Mouse (Mus musculus): ENCODE measurements around the gene Prkcb.
A peak's percentile ranks its signal among the peaks of the same experiment; 100 is the strongest.

The Prkcb gene

GRCm38 (mm10) chr7:122376845-122377244, 88.3 kb downstream of the Prkcb start:
- no peak for DNase-seq

DNA sequence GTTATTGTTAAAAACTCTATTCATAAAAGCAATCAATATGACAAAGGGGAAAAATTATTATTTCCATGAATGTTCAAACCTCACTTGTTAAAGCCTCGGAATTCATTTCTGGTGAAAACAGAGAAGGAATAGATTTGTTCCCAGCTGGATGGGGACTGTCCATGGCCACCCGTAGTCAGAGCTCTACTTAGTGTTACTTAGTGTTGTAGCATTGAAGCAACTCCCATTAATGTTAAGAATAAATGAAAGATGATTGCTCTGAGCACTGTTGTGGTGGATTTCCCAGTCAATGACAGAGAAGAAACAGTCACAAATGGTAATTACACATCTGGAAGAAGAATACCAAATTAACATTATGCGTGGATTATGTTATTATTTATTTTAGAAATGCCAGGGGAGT, 89.4 kb downstream of the Prkcb start:
- DNase-seq: no peak

- DNase-seq: peak; percentile 32
Measured at GRCm38 (mm10) chr7:122378473-122378872, 89.9 kb downstream of the Prkcb start.

DNA sequence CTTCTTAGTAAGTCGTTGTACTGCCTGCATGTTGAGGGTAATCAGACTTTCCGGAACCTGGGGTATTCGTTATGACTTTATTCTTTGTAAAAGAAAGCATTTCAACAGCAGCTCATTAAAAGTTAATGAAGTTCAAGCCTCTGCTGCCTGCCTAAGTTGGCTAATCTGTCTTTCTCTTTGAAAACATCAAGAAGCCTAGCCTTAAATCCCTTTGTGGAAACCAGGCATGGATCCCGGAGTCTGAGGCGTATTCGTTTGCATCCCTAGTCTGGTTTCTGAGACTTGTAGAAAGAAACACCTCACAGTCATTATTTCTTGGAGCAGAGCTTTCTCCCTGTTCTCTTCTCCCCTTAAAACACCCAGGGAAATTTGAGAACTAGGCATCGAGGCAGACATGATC, 90.7 kb downstream of the Prkcb start:
- no peak for DNase-seq

GRCm38 (mm10) chr7:122380336-122381130, 92.0 kb downstream of the Prkcb start:
- DNase-seq: no peak

- no peak for DNase-seq
Measured at GRCm38 (mm10) chr7:122381560-122381959, 93.0 kb downstream of the Prkcb start.

DNA sequence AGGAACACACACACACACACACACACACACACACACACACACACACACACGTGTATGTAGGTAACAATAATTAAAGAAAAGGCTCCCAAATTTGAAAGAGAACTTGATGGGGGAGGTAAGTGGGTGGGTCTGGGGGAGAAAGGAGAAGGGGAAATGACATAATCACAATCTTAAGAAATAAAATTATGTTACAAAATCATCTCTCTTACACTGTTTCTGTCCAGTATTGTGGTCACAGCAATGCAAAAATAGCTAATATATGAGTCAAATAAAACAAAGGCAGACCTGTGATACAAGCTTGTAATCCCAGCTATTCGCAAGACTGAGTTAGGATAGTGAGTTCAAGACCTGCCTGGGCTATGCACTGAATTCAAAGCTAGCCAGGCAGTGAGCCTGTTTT, 94.7 kb downstream of the Prkcb start:
- no peak for DNase-seq

DNA sequence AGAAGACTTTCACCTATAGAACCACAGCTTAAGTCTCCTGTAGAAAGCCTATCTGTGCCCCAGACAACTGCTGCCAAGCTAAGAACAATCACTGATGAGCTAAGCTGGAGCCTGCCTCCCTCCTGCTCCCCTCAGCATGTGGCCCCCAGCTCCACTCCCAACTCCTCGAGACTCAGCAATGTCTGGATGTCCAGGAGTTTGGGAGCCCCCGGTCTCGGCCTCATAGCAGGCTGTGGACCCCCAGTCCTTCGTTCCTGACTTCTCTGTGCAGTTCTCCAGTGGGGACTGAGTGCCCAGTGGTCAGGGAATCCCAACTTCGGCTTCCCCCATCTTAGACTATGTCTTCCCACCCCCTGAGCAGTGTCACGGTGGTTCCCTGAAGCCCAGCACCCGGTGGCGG, 96.3 kb downstream of the Prkcb start:
- DNase-seq: no peak

DNA sequence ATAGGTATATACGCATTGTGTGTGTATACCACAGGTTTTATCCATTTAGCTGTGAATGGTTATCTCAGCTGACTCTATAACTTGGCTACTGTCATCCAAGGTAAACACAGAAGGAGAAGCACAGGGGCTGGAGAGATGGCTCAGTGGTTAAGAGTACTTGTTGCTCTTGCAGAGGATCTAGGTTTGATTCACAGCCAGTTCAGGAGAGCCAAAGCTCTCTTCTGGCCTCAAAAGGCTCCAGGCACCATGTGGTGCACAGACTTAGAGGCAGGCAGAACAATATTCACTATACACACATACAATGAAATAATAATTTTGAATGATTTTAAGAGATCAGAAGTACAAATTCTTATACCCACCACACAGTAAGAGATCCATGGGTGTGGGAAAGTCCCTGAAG, 98.0 kb downstream of the Prkcb start:
- DNase-seq: no peak

DNA sequence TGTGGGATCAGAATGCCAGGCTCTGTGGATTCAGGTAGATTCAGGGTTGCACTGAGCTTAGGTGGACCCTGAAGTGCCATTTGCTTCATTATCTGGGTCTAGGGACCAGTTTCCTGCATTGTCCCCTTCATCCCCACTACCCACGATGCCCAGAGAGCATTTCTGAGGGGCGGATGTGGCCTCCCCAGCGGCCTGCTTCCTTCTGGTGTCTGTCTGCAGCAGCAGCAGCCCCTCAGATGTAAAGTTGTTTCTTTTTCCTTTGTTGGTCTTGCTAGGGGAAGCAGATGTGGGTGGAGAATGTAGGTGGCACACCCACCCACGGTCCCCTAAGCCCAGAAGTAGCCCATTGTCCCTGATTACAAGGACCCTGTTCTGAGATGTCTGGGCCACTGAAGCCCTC, 99.3 kb downstream of the Prkcb start:
- no peak for DNase-seq

GRCm38 (mm10) chr7:122388858-122389257, 100.3 kb downstream of the Prkcb start:
- no peak for DNase-seq

DNA sequence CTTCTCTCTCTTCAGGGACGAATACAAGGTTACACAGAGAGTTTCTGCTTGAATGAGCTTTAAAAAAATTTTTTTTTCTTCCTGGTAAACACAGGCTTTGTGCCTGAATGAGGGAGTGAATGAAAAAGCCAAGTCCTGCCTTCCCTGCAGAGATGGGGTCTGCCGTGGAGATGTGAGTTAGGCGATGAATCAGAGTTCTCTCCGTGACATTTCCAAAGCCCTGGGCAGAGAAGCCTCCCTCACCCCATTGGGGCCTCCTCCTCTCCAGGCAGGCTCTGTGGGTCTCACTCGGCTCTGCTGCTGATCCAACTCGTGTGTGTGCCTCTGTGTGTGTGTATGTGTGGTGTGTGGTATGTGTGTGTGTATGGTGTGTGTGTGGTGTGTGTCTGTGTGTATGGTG, 101.1 kb downstream of the Prkcb start:
- DNase-seq: no peak

- no peak for DNase-seq
Measured at GRCm38 (mm10) chr7:122390200-122390599, 101.6 kb downstream of the Prkcb start.

DNA sequence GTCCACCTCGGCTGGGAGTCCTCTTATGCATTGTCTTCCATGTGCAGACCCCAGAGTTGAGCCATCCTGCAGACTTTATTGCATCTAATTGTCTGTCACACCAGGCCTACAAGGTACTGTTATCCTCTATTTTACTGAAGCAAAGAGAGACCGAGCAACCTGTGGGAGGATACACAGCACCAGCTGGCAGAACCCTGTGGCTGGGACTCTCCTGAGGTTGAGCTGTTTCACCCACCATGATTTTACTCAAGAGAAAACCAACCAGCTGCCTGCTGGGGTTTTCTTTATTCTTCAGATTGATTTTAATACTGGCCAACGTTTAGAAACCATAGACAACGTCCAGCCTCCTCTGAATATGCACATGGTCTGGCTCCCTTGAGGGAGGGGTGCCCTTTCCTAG, 102.1 kb downstream of the Prkcb start:
- no peak for DNase-seq

DNA sequence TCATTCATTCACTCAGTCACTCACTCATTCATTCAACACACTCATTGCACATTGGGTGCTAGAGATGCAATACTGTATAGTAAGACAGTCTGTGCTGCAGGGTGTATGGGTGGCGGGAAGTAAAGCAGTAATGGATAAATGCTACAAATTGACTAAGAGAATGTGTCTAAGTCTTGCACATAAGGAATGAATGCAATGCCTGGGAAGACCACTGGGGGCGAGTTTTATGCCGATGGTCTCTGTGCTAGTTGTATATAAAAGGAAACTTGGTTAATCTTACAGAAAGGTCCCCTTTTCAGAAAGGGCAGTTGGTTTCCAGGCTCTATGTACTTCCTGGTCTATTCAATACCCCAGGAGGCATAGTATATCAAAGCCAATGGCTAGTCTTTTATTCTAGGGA, 102.8 kb downstream of the Prkcb start:
- DNase-seq: no peak

DNA sequence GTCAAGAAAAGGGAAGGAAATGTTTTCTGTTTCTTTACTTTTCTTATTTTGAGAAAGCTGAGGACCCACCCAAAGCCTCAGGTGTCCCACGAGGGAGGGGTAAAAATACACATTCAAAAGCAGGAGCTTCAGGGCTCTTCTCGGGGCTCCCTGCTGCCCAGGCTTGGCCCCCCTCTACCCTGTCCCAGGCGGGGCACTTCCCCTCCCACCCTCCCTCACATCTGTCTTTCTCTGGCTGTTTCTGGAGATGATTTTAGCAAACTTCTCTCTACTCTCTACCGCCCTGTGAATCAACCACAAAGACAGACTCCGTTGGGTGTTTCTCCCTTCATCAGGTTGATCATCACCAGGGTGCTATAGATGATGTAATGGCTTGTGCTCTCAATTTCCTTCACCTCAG, 105.4 kb downstream of the Prkcb start:
- DNase-seq: no peak

- DNase-seq: no peak
Measured at GRCm38 (mm10) chr7:122395159-122395975, 106.8 kb downstream of the Prkcb start.

GRCm38 (mm10) chr7:122395976-122396315, 107.4 kb downstream of the Prkcb start:
- no peak for DNase-seq

DNA sequence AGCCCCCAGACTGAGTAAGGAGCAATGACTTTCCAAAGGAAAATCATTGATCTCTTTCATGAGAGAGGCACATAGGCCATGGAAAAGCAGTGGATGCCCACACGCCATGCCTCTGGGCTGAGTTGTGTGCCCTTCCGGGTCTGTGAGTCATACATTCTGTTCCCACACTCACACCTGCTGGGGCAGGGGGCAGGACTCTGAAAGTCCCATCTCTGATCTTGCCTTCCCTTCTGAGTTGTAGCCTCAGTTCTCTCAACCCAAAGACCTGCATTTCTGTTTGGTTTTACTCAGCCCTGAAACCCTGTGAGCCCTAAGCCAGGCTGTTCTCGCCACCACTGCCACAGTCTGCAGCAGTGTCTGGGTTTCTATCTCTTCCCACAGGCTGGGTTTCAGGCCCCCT, 109.1 kb downstream of the Prkcb start:
- no peak for DNase-seq

DNA sequence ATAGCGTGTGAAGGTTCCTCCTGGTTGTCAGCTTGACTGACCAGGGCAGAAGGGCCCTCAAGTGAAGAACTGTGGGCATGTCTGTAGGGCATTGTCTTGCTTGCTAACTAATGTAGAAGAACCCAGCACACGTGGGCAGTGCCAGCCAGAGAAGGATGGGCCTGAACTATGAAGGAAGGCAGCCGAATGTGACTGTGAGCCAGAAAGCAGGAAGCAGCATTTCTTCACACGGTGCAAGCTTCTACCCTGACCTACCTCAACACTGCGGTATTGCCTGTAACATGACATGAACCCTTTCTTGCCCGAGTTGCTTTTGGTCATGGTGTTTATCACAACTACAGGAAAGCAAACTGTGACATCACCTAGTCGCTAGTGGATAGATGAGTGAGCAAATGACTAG, 113.5 kb downstream of the Prkcb start:
- DNase-seq: no peak

DNA sequence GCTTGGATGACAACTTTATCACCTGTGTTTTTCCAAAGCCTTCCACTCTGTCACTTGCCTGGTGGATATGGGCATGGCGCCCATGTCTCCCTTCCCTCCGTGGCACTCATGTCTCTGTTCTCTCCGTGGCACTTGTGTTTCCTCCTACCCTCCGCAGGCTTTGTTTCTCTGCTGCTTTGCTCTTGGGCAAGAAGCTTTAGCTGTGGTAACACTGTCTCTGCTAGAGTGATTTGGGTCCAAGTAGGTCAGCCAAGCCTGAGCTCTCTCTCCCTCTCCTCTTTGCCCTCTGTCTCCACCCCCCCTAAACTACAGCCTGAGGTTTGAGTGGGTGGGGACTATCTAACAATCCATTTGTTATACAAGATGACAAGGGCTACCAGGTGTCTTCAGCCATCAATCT, 114.8 kb downstream of the Prkcb start:
- no peak for DNase-seq

GRCm38 (mm10) chr7:122404571-122405393, 116.2 kb downstream of the Prkcb start:
- DNase-seq: peak; percentile 64

GRCm38 (mm10) chr7:122406625-122407024, 118.1 kb downstream of the Prkcb start:
- DNase-seq: no peak

DNA sequence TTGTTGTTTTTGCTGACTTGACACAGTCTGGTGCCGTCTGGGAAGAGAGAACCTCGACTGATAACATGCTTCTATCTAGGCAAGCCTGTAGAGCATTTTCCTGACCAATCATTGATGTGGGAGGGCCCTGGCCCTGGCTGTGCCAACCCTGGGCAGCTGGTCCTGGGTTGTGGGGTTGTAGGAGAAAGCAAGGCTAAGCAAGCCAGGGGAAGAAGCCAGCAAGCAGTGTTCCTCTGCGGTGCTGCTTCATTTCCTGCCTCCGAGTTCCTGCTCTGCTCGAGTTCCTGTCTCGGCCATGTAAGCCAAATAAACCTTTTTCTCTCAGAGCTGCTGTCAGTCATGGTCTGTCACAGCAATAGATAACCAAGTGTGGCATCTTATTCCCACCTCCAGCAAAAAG, 121.4 kb downstream of the Prkcb start:
- DNase-seq: no peak
